Comparison of ENCODE assay signal across 8 mouse cellular contexts in genomic region chr11:60914491-60914890, GRCm38 (mm10). TPM values are rescaled to one million over a fixed set of nuclear protein-coding genes. Genes with fewer than 3 reads are reported as not detected.
A peak's percentile ranks its signal among the peaks of the same experiment; 100 is the strongest.
DNase-seq lines count a peak whose midpoint lies in the region; ATAC-seq and TF ChIP-seq lines count a peak whose summit lies in the region.

Natd1 (minus strand) TSS chr11:60914750.

- no peak for DNase-seq in lung, embryonic 14.5 days
- DNase-seq in lung, postnatal 4 days, result no peak
- DNase-seq in limb, embryonic 10.5 days (ENCODE audit: low spot score), result no peak
- DNase-seq in kidney, postnatal 4 days, result no peak
- DNase-seq in embryo, embryonic 10.5 days (ENCODE audit: low spot score), result no peak

- H3K4me2 ChIP-seq in lung, embryonic 14.5 days, result peak within 1 kb of the TSS; percentile 91
- peak within 1 kb of the TSS; percentile 74 for H3K4me2 ChIP-seq in heart, embryonic 12.5 days
- peak within 1 kb of the TSS; percentile 82 for H3K4me2 ChIP-seq in stomach, embryonic 15.5 days

- no peaks in the 10 kb centered on the region for H3K36me3 ChIP-seq in lung, embryonic 14.5 days (ENCODE audit: insufficient read depth)
- H3K36me3 ChIP-seq in heart, embryonic 12.5 days, result no peaks in the 10 kb centered on the region; the same call in 1 of the 2 replicates
- no peaks in the 10 kb centered on the region for H3K36me3 ChIP-seq in limb, embryonic 10.5 days
- H3K36me3 ChIP-seq in stomach, embryonic 15.5 days, result no peaks in the 10 kb centered on the region; the same call in 1 of the 2 replicates

- peak within 1 kb of the TSS; percentile 52 for H3K27ac ChIP-seq in lung, embryonic 14.5 days (ENCODE audit: low read depth)
- H3K27ac ChIP-seq in bone marrow macrophage, adult 2 months (ENCODE audit: insufficient read depth, low read depth, low read length), result peak within 1 kb of the TSS; percentile 34; the same call in 1 of the 2 replicates
- H3K27ac ChIP-seq in heart, embryonic 12.5 days (ENCODE audit: poor library complexity, severe bottlenecking), result peak within 1 kb of the TSS; percentile 78
- peak within 1 kb of the TSS; percentile 88 for H3K27ac ChIP-seq in limb, embryonic 10.5 days
- H3K27ac ChIP-seq in stomach, embryonic 15.5 days, result peak within 1 kb of the TSS; percentile 58

- TF ChIP-seq POLR2A in bone marrow macrophage, adult 2 months (IDR thresholded peaks at IDR 0.05; ENCODE audit: borderline replicate concordance, low read depth, low read length), result no peak

- 24% methylated on average over 7 of the region's 7 CpGs for WGBS in lung, embryonic 14.5 days
- 23% methylated on average over 7 of the region's 7 CpGs for WGBS in heart, embryonic 12.5 days
- WGBS in limb, embryonic 10.5 days, result 45% methylated on average over 7 of the region's 7 CpGs
- 31% methylated on average over 7 of the region's 7 CpGs for WGBS in stomach, embryonic 15.5 days

- no peaks in the 10 kb centered on the region for H3K27me3 ChIP-seq in lung, embryonic 14.5 days (ENCODE audit: insufficient read depth, low read length)
- H3K27me3 ChIP-seq in heart, embryonic 12.5 days (replicated peaks), result no peaks in the 10 kb centered on the region
- peaks cover 22% of the 10 kb centered on the region for H3K27me3 ChIP-seq in limb, embryonic 10.5 days (ENCODE audit: low read depth, poor library complexity, severe bottlenecking)
- H3K27me3 ChIP-seq in stomach, embryonic 15.5 days (replicated peaks), result no peaks in the 10 kb centered on the region

- no peaks in the 10 kb centered on the region for H3K9me3 ChIP-seq in lung, embryonic 14.5 days (ENCODE audit: low read depth, low read length)
- no peaks in the 10 kb centered on the region for H3K9me3 ChIP-seq in heart, embryonic 12.5 days (replicated peaks)
- H3K9me3 ChIP-seq in limb, embryonic 10.5 days (replicated peaks), result no peaks in the 10 kb centered on the region
- H3K9me3 ChIP-seq in stomach, embryonic 15.5 days, result no peaks in the 10 kb centered on the region

- TF ChIP-seq CTCF in lung, embryonic 14.5 days (IDR thresholded peaks at IDR 0.05; ENCODE audit: low read depth), result no peak
- no peak for TF ChIP-seq CTCF in bone marrow macrophage, adult 2 months (IDR thresholded peaks at IDR 0.05; ENCODE audit: low read depth, low read length)

- no peak for ATAC-seq in lung, embryonic 14.5 days (ENCODE audit: insufficient read depth)
- no peak for ATAC-seq in heart, embryonic 12.5 days (ENCODE audit: insufficient number of reproducible peaks, low FRiP score)
- ATAC-seq in stomach, embryonic 15.5 days (ENCODE audit: insufficient read depth, low FRiP score, low read depth), result no peak

- H3K4me3 ChIP-seq in lung, embryonic 14.5 days (ENCODE audit: low read depth, low read length), result peak within 1 kb of the TSS; percentile 87
- peak within 1 kb of the TSS; percentile 91 for H3K4me3 ChIP-seq in bone marrow macrophage, adult 2 months (ENCODE audit: insufficient read depth, low read length)
- peak within 1 kb of the TSS; percentile 86 for H3K4me3 ChIP-seq in heart, embryonic 12.5 days
- peak within 1 kb of the TSS; percentile 94 for H3K4me3 ChIP-seq in limb, embryonic 10.5 days
- peak within 1 kb of the TSS; percentile 87 for H3K4me3 ChIP-seq in stomach, embryonic 15.5 days (replicated peaks)

- H3K4me1 ChIP-seq in lung, embryonic 14.5 days (ENCODE audit: insufficient read depth), result peaks cover 11% of the 10 kb centered on the region
- H3K4me1 ChIP-seq in bone marrow macrophage, adult 2 months (ENCODE audit: control insufficient read depth, insufficient read depth, low read length), result peaks cover 36% of the 10 kb centered on the region
- peaks cover 43% of the 10 kb centered on the region for H3K4me1 ChIP-seq in heart, embryonic 12.5 days (replicated peaks)
- peaks cover 45% of the 10 kb centered on the region for H3K4me1 ChIP-seq in limb, embryonic 10.5 days
- peaks cover 24% of the 10 kb centered on the region for H3K4me1 ChIP-seq in stomach, embryonic 15.5 days

- H3K9ac ChIP-seq in lung, embryonic 14.5 days, result peak within 1 kb of the TSS; percentile 79
- H3K9ac ChIP-seq in heart, embryonic 12.5 days, result peak within 1 kb of the TSS; percentile 89
- peak within 1 kb of the TSS; percentile 76 for H3K9ac ChIP-seq in stomach, embryonic 15.5 days

RNA-seq across cellular contexts. Expression of gene Natd1, which starts in this region (rescaled TPM):
- 19.1 and 24.5 TPM in 2 replicates for polyA plus RNA-seq in lung, embryonic 14.5 days (2014; fragmentation: Nextera tagmentation; extraction: Ambion mirVana)
- 15.5 and 19.2 TPM in 2 replicates for polyA plus RNA-seq in bone marrow macrophage, adult 2 months (2012; ENCODE audit: insufficient read depth, insufficient read length, missing spikeins)
- 22.1 and 25.5 TPM in 2 replicates for polyA plus RNA-seq in heart, embryonic 12.5 days (2016; fragmentation: Nextera tagmentation; extraction: Ambion mirVana)
- 14.2 and 17.0 TPM in 2 replicates for polyA plus RNA-seq in limb, embryonic 10.5 days (2016; fragmentation: Nextera tagmentation; extraction: Ambion mirVana)
- polyA plus RNA-seq in stomach, embryonic 15.5 days (2015; fragmentation: Nextera tagmentation; extraction: Ambion mirVana), result 12.1 and 15.0 TPM in 2 replicates

Comparison
In these comparisons a context has a peak if more than half of its experiments do, and no peak if none do; other contexts are left out.
1. H3K27ac ChIP-seq: peak in every context shown above with its lines; median percentile 88 in limb, embryonic 10.5 days; 78 in heart, embryonic 12.5 days; 58 in stomach, embryonic 15.5 days; 52 in lung, embryonic 14.5 days; 34 in bone marrow macrophage, adult 2 months.